Mouse (Mus musculus) central nervous system, embryonic 11.5 days (tissue): ENCODE data around the gene Sbk3. TPM values are rescaled to one million over a fixed set of nuclear protein-coding genes. Genes with fewer than 3 reads are reported as not detected.

ENCODE experiments used
- polyA plus RNA-seq: library from polyadenylated mRNA; depleted of rRNA; stranded (reverse); fragments of >200 nt; gene quantifications from 2 replicates; pipeline ENCODE4 v1.2.3, GENCODE M21; 2012; rRNA removed

Gene Sbk3
- polyA plus RNA-seq: 0.06 and 0.21 TPM in 2 replicates

DNA sequence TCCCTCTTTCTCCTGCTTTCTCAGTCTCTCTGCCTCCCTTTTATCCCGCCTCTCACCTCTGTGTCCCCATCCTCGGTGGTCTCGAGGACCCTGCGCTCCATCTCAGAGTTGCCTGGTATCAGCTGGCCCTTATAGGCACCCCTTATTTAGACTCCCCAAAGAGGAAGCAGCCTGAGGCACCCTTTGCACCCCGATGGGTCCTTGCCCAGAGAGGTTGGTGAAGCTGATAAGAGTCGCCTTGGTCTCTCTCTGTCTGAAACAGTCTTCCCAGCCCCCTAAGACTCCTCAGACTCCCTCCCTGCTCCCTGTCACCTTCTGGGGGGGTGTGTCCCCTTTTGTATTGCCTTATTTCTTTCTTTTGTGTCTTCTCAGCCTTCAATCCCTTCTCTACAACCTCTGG, at the start of gene Sbk3:
Sbk3 (minus strand) TSS at position 101 of the 400 bp plus-strand sequence.

DNA sequence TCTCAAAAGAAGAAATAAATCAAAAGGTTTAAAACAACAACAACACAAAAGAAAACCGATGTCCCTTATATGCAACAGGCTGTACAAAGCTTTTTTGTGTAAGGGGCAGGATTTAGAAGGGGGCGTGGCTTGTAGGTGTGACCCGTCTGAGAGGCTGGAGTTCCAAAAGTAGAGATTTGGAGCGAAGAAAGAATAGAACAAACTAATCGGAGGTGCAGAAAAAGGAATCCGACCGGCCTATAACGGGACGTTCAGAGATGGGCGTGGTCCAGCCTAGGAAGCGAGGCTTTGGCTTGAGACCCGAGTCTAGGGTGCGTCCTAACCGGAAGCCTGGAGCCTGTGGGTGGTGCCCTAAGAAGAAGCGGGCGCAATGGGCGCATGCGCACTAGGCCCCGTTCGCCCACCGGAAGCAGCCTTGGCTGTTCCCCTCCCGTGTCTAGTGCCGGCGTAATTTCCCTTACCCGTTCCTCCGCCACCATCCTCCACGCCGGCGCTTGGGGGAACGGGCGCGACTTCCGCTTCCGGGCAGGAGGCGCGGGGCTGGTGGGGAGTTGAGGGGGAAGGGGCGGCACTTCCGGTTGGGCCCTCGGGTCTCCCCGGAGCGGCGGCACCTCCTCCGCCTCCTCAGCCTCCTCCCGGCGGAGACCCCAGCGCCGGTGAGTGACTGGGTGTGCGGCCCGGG, 49.2 kb upstream of the Sbk3 start, which contains the start of the genes Zfp865 and Ccdc106:
Zfp865 (plus strand) TSS at position 377 of the 682 bp plus-strand sequence.
Ccdc106 (plus strand) TSS at position 554 of the 682 bp plus-strand sequence.

DNA sequence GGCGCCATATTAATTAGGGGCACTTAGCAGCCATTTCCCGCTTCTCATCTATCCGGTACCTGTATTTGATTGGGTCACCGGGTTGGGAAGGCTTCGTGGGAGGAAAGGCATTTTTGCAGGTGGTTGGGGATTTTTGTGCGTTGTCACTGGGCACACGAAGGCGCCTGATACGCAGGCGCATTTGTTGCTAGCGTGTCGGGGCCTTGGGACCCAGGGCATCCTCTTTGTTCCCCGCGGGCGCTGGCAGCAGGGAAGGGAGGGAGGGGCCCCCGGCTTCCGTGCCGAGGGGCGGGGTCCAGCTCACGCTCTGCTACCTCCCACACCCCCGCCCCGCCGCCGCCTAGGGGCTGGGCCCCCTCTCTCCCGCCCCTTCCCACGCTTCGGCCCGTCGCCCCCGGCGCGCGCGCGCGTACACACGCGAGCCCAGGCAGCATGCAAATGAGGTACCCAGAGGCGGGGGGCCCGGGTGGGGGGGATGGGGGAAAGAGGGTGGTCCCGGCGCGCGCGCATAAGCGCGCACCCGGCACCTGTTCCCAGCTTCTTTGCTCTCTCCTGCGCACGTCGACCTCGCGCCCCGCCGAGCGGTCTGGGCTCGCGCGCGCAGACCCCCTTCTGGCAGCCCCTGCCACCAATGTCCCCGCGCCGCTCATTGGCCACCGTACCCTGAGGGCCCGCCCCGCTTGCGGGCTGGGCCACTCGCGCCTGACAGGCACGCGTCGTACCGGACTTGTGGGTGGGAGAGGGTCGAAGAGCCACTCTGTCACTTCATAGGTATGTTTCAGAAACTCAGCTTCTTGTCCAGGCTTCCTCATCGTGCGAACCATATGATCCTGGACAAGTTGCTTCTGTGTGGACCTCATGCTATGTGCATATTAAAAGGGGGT, 44.4 kb upstream of the Sbk3 start, which contains the start of gene Gm44973:
Gm44973 (plus strand) TSS at position 379 of the 884 bp plus-strand sequence.

DNA sequence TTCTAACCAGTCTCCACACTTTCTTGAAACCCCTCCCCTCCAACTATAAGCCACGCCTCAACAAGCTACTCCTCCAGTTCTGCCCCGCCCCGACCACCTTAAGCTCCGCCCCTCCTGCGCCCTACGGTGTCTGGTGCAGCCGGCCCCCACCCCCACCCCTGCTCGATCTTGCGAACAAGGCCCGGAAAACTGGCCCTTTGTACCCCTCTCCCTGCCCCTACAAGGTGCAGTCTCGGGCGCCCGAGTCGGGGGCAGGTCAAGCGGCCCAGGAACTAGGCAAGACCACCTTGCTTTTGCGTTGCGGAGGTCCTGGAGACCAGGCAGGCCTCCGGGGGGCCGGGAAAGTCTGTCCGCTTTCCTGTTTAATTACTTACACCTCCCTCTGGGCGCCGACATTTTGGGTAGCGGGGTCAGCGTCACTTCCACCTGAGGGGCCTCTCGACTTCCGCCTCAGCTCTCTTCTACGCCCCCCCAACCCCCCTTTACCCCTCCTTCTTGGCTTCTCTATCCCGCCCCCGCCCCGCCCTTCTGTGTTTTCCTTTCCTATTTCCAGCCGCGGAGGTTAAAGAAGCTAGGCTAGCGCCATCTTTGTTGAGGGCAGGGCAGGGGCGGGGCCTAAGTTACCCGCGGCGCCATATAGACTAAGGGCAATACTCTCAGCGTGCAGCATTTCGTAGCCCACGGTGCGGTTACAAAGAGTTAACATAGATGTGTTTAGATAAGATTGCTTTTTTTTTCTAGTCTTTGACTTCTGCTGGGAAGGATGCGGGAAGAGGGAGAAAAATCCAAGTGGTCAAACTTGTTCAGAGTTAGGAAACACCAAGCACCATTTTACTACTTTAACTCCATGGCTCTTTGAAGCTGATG, 43.5 kb upstream of the Sbk3 start, which contains the start of the genes Zfp524 and Fiz1:
Zfp524 (plus strand) TSS at position 165 of the 867 bp plus-strand sequence.
Fiz1 (minus strand) TSS at position 447 of the 867 bp plus-strand sequence.

DNA sequence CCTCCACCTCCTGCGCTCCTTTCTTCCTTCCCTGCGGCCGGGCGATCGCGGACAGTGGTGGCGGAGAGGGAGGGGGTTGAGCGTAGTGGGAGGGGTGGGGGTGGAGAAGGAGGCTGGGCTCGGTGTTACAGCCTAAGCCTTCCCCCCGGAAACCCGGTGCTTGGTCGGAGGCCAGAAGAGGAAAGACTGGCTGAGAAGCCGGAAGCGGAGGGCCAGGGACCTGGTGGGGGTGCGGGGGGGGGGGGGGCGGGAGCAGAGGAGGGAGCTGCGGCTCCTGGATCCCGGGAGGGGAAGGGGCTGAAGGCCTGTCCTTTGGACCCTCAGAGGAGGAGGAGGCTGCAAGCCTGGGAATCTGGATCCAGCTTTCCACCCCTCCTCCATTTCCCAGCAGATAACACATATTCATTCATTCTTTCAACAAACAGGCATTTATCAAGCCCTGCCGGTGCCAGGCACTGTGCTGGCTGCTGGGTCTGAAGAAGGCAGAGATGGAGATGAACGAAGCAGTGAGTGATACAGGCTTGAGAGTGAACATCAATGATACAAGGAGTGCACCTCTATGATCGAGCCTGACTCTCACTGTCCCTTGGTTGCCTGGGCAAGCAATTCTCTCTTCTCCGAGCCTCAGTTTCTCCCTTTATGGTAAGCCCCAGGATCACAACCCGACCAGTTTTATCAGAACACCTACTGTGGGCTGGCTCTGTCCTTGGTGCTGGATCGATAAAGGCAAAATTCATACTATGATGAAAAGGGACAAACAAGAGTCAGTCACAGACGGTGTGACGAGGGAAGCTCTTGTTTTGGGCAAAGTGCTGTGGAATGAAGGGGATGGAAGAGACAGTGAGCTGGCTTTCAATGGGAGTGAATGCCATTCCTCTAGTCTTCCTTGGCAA, 25.3 kb upstream of the Sbk3 start, which contains the start of gene Zfp579:
Zfp579 (minus strand) TSS at position 156 of the 893 bp plus-strand sequence.

DNA sequence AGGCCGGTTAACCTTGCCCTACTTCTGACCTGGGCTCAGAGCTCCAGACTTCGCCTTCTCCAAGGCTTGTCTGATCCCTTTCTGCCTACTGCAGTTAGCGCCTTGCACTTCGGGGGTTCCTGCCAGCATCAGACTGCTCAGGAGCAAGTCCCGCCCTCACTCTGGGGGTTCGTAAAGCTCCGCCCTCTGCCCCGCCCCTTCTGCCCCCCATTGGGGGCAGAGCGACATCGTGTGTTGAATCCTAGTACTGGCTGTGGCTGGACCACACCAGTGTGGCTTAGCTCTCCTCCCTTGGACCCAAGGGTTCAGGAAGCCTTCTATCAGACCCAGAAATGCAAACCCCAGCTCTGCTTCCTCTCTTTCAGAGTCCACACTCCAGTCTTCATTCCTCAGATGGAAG, 6.7 kb downstream of the Sbk3 start, which contains the start of gene Sbk2:
Sbk2 (minus strand) TSS at position 135 of the 400 bp plus-strand sequence.

DNA sequence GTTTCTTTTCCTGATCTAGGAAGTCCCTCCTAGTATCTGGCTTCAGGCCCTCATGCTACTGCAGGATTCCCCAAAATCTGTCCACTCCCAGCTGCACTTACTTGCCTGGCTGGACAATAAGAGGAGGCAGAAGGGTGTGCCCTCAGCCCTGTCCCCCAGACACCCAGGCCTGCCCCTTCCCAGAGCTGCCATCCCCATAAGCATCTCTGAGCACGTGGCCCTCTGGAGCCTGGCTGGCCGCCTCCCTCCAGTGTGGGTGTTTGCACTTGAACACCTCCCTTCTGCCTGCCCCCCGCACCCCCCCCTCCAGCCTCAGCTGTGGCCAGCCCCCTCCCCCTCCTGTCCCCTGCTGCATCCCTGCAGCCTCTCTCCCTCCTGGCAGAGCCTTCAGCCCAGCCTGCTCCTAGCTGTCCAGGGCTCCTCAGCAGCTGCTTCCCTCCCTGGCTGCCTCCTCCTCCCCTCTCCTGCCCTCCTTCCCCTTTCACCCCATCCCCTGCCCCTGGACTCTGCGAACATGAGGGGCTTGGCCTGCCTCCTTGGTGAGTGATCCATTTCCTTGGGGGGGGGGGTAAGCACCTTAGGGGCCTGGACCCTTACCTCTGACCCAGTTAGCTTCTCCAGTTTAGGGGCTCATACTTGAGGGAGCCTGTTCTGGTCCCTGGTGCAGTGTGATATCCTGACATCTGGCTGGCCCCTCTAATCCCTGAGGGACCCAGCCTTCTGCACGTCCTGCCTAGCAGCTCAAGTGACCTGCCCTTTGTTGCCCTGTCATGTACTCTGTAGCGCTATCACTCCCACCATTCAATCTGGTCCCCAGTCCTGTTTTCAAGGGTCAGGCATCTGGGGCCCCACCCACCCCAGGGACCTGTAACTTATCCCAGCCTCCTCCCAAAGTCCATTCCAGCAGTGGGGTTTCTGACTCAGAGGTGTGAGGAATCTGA, 45.3 kb downstream of the Sbk3 start, which contains the start of gene Ssc5d:
Ssc5d (plus strand) TSS at position 345 of the 941 bp plus-strand sequence.

DNA sequence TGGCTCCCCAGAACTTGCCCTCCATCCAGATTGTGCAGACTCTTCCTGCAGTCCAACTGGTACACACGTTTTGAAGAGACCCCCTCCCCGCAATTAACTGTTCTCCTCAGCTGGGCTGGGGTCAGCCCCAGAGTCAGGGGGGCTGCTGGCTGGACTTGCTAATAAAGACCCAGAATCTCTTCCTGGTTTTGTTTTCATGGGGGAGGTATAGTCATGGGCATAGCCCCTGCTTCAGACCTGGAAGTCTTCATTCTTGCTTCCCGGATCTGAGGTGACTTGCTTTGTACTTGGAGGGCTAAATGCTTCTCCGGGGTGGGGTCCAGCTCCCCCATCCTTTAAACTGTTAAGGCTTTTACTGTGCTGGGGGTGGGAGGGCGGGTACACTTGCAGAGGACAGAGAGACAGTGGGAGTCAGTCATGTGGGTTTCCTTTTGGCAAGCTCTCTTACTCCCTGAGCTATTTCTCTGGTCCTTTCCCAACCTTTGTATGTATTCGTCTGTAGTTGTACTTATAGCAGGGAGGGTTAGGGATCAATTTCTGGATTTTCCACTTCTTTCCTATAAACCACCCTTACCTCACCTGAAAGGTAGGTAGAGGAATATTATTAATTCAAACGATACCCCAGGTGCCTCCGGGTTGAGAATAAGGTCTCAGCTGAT, 49.0 kb downstream of the Sbk3 start, which contains the start of gene Nat14:
Nat14 (plus strand) TSS at position 205 of the 659 bp plus-strand sequence.

Other genes starting within 250 kb of the Sbk3 start
- 0.12 TPM in 1 of 2 replicates, not detected in the other for gene Tmem150b, start 245.9 kb downstream of the Sbk3 start, polyA plus RNA-seq
- 164 and 180 TPM in 2 replicates for gene Kmt5c, start 231.1 kb downstream of the Sbk3 start, polyA plus RNA-seq
- gene Cox6b2, start 218.1 kb downstream of the Sbk3 start, polyA plus RNA-seq: 73.2 and 102 TPM in 2 replicates
- gene Fam71e2, start 199.9 kb downstream of the Sbk3 start, polyA plus RNA-seq: not detected in 2 replicates
- gene Il11, start 188.3 kb downstream of the Sbk3 start, polyA plus RNA-seq: 0.10 and 0.12 TPM in 2 replicates
- not detected in 2 replicates for gene Tmem190, start 188.2 kb downstream of the Sbk3 start, polyA plus RNA-seq
- gene Tmem238, start 181.5 kb downstream of the Sbk3 start, polyA plus RNA-seq: 2.8 and 3.2 TPM in 2 replicates
- 672 and 775 TPM in 2 replicates for gene Rpl28, start 178.3 kb downstream of the Sbk3 start, polyA plus RNA-seq
- gene Ube2s, start 158.6 kb downstream of the Sbk3 start, polyA plus RNA-seq: 468 and 512 TPM in 2 replicates
- 14.0 and 22.4 TPM in 2 replicates for gene Shisa7, start 126.5 kb downstream of the Sbk3 start, polyA plus RNA-seq
- gene Isoc2b, start 100.9 kb downstream of the Sbk3 start, polyA plus RNA-seq: 2.3 and 2.8 TPM in 2 replicates
- 9.2 TPM in 2 replicates for gene Isoc2a, start 94.0 kb downstream of the Sbk3 start, polyA plus RNA-seq
- gene Gm36210, start 64.7 kb downstream of the Sbk3 start, polyA plus RNA-seq: 0.17 and 0.24 TPM in 2 replicates
- gene Zfp628, start 56.0 kb downstream of the Sbk3 start, polyA plus RNA-seq: 11.2 and 12.9 TPM in 2 replicates
- 7.2 and 22.6 TPM in 2 replicates for gene Nat14, start 49.1 kb downstream of the Sbk3 start, polyA plus RNA-seq
- gene Ssc5d, start 45.4 kb downstream of the Sbk3 start, polyA plus RNA-seq: 5.9 and 6.9 TPM in 2 replicates
- 0.41 and 0.44 TPM in 2 replicates for gene Sbk2, start 6.8 kb downstream of the Sbk3 start, polyA plus RNA-seq
- 98.6 and 106 TPM in 2 replicates for gene Zfp579, start 25.0 kb upstream of the Sbk3 start, polyA plus RNA-seq
- 6.5 and 9.5 TPM in 2 replicates for gene Zfp524, start 43.2 kb upstream of the Sbk3 start, polyA plus RNA-seq
- 48.2 and 52.4 TPM in 2 replicates for gene Fiz1, start 43.5 kb upstream of the Sbk3 start, polyA plus RNA-seq
- not detected in 2 replicates for gene Gm44973, start 44.3 kb upstream of the Sbk3 start, polyA plus RNA-seq
- gene Zfp865, start 49.2 kb upstream of the Sbk3 start, polyA plus RNA-seq: 34.0 and 43.5 TPM in 2 replicates
- gene Ccdc106, start 49.4 kb upstream of the Sbk3 start, polyA plus RNA-seq: 11.1 and 13.0 TPM in 2 replicates
- not detected in 2 replicates for gene 4632433K11Rik, start 63.0 kb upstream of the Sbk3 start, polyA plus RNA-seq
- gene Zfp784, start 67.3 kb upstream of the Sbk3 start, polyA plus RNA-seq: 2.4 and 4.1 TPM in 2 replicates
- gene Zfp580, start 80.4 kb upstream of the Sbk3 start, polyA plus RNA-seq: 32.5 and 35.1 TPM in 2 replicates
- gene U2af2, start 91.0 kb upstream of the Sbk3 start, polyA plus RNA-seq: 437 and 455 TPM in 2 replicates
- 105 and 111 TPM in 2 replicates for gene Epn1, start 109.1 kb upstream of the Sbk3 start, polyA plus RNA-seq
- gene Rfpl4, start 145.8 kb upstream of the Sbk3 start, polyA plus RNA-seq: not detected in 2 replicates
- 0.13 and 0.50 TPM in 2 replicates for gene Rasl2-9, start 154.8 kb upstream of the Sbk3 start, polyA plus RNA-seq
- not detected in 2 replicates for gene Vmn1r55, start 178.5 kb upstream of the Sbk3 start, polyA plus RNA-seq
- gene Vmn1r56, start 225.6 kb upstream of the Sbk3 start, polyA plus RNA-seq: not detected in 2 replicates
- gene Vmn1r57, start 247.3 kb upstream of the Sbk3 start, polyA plus RNA-seq: not detected in 2 replicates